Mouse (Mus musculus) spleen, postnatal 10 days (tissue): ENCODE results near the gene Alg2.

Source experiments
- DNase-seq, 2 experiments: peaks; one replicate each; pipeline ENCODE4 v3.0.0; 2021 to 2022; ENCODE audit warnings: low spot score in 2 of 2

Alg2 gene

GRCm38 (mm10) chr4:47473968-47474729, at the start of gene Alg2, which contains the start of gene Sec61b:
Alg2 (minus strand) TSS chr4:47474333.
Sec61b (plus strand) TSS chr4:47474658.
- peak; percentile 88 to 98 for DNase-seq

DNA sequence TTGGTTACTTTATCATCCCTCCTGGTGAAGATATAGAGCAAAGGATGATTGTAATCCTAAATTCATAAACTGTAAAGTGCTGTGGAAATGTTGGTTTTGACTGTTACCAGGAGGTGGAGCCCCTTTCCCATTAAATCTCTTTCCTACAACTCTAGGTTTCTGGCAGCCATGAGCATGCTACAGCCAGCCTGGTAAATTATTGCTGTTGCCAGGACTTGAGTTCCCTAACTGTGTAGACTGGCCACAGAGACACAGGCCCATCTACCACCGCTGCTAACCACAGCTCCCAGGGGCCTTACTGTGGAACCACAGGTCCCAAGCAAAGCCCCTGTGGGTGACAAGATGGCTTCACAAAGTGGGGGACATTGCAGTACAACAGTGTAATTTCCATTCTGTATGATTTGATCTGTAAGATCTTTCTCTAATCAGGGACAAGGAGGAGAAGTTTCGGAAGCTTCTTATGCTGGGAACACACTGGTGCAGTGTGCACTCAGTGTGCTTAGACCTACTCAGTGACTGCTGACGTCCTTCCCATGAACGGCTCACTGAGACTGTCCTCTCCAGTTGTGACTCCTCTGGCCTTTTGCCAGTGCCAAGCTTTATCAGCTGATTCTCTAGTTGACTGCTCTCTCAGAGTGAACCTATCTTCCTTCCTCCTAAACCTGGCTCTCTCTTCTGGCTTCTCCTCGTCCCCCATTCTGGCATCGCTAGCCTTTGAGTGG, 47.9 kb upstream of the Alg2 start:
- no peak for DNase-seq

- DNase-seq, result no peak
Measured at GRCm38 (mm10) chr4:47520076-47520475, 45.9 kb upstream of the Alg2 start.

DNA sequence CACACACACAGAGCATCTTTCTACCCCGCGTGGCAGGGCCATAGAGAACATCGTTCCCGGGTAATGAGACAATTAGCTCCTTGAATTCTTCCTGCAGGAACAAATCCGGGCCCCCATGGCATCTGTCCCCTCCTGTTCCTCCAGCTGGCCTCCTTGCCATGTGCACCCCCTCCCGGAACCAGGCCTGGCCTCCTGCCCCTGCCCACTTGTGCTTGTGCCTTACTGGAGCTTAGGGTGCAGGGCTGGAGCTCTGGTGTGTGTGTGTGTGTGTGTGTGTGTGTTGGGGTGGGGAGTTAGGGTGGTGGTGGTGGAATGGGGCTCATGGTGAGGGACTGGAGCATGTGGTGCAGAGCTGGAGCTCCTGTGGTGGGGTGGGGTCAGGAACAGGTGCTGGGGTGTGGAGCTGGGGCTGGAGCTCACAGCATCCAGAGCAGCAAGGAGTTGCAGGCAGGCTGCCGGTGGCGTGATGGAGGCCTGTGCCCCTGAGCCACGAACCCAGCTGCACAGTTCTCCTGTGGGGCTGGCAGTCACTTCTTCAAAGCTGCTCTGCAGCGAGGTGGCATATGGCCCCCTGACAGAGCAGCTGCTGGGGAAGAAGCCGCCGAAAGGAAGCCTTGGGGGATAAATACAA, 44.5 kb upstream of the Alg2 start:
- no peak for DNase-seq

DNA sequence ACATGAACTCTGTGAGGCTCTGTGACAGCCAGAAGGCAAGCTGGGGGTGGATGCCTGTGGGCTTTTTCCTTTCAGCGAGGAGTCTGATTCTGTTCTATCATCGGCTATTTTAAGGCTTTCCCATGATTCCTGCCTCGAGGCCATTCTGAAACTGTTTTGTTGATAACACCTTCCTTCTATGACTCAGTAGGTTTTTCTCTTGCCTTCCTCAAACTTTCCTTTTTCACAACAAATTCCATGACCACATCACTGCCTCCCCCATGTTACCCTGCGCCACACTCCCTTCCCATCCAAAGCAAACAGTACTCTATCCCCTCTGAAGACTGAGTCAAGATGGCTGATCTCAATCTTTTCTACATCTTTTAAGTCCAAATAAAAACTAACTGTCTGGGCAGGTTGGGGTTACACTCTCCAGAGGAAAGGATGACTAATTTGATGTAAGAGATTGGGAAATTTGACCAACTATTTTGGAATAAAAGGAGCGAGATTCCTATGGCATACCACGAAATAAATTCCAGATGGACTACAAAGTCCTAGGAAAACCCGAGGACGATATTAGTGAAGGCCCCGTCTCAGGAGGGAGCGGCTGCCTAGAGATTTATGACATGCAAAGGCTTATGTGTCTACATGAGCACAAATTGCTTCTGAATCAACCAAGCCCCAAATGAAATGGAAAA, 30.8 kb upstream of the Alg2 start:
- no peak for DNase-seq

DNA sequence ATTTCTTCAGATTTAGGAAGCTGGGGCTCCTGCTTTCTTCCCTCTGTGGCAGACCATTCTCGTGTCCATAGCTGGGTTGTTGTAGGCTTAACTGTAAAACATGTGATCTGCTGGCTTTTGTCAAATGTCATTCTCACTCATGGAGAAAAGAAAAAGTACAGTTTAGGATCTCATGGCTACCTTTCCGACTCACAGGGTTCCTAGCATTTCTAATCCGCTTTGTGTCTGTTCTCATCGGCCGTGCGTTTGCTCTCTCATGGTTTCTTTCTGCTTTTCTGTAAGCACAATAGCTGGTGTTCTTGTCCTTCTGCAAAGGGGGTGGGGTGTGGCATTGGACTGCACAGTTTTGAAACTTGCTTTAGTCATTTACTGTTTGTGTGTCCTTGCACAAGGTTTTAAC, 28.9 kb upstream of the Alg2 start:
- DNase-seq, result no peak

- DNase-seq, result peak; percentile 18 to 37
Measured at GRCm38 (mm10) chr4:47502546-47502971, 28.4 kb upstream of the Alg2 start.

DNA sequence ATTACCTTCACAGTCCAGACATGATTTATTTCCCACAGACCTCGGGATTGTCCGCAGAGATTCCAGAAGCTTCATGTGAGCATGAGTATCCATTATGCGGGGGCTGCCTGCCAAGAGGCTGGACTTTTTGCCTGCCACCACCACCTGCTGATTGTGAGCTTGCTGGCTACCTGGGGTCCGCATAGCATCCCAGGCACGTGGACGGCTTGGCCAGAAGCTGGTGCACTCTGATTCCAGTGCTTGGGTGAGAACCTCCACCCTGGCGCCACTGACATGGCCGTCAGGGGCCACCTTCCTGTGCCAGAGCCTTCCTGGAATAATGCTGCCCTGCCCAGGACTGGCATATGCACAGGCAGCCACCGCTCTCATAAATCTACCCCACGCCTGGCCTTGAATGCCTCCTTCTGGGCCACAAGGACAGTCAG, 25.0 kb upstream of the Alg2 start:
- no peak for DNase-seq

DNA sequence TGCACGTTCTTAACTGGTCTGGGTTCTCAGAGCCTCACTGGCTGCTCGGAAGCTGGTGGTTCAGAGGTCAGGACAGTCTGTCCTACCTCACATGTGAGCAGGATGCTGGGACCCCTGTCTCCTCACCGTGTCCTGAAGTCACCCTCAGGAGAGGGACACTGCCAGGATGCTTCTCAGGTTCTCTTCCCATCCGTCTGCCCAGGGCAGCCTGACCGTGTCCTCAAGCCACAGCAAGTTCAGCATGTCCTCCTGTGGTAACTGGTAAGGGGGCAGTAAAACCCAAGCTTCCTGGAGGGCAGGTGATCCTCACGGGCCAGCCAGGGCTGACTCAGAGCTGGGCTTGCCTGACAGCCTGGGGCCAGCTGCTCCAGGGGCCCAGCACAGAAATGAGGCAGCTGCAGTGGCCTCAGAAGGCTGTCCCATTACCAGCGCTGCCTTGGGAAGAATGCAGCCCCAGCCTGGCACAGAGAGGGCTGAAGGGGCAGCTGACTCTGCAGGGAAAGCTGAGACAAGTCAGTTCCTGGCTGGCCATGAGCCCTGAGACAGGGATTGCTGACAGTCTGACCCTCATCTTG, 23.8 kb upstream of the Alg2 start:
- no peak for DNase-seq

- no peak for DNase-seq
Measured at GRCm38 (mm10) chr4:47494686-47495085, 20.6 kb upstream of the Alg2 start.

DNA sequence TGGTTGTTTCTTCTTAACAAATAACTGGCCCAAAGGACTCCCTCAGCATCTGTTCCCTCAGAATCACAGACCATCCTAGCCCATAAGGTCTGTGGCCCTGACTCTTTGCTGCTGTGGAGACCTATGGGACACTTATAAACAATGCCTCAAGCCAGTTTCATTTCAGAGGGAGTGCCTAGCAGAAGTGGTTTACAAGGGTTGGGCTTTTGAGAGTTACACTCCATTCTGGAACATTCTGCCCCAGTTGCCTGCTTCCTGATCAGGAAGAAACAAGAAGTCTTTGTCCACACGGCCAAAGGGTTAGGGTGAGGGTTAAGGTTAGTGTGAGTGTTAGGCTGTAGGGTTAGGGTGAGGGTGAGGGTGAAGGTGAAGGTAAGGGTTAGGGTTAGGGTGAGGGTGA, 20.0 kb upstream of the Alg2 start:
- no peak for DNase-seq

- no peak for DNase-seq
Measured at GRCm38 (mm10) chr4:47493456-47493855, 19.3 kb upstream of the Alg2 start.

GRCm38 (mm10) chr4:47492311-47493086, 18.4 kb upstream of the Alg2 start:
- DNase-seq, result no peak

DNA sequence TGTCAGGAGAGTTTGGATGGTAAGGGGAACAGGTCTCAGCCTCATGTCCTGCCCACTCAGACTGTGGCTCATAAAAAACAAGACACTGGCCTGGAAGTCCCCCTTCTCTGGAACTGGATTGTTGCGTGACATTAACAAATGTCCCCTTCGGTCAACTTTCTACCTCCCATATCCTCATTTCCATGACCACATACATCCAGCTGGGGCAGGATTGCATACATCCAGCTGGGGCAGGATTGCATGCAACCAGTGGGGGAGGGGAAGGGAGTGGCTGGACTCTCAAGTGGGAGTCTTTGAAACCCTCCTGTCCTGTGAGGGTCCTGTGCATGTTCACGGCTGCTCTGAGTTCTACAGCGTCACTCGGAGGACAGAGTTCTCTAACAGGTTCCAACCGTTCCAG, 17.1 kb upstream of the Alg2 start:
- no peak for DNase-seq

- DNase-seq, result no peak
Measured at GRCm38 (mm10) chr4:47480576-47480975, 6.4 kb upstream of the Alg2 start.

DNA sequence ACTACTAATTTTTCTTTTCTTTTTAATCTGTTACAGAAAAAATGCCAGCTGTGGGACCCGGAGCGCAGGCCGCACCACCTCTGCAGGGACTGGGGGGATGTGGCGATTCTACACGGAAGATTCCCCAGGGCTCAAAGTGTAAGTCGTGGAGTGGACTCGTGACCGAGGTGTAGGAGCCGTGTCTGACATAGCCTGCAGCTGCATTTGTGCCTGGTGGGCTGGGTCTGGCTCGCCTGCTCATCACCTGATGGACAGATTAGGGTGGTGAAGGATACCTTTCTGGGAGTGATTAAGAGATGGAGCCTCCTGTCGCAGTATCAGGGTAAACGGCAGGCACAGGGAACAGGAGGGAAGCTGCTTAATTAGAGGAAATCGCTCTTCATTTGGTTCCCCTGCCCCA, 6.0 kb upstream of the Alg2 start:
- no peak for DNase-seq

DNA sequence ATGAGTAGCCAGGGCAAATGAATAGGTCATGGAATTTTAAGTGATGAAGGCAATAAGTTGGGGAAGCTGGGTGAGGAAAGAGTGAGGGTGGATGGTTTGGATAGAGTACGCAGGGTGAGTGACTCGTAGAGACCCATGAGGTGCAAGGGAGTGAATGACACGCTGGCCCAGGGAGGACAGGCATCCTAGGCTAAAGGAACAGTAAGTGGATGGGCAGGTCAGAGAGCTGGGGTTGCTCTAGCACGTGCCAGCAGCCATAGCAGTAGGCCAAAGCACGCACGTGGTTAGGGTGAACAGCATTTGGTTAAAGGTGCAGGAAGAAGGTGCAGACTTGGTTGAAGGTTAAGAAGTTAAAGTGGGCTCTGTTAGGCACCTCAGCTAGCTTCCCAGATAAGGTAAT, 3.4 kb upstream of the Alg2 start:
- DNase-seq, result no peak

- peak in 1 of 2 experiments; percentile 24 for DNase-seq
Measured at GRCm38 (mm10) chr4:47474730-47475643, 854 bp upstream of the Alg2 start.

DNA sequence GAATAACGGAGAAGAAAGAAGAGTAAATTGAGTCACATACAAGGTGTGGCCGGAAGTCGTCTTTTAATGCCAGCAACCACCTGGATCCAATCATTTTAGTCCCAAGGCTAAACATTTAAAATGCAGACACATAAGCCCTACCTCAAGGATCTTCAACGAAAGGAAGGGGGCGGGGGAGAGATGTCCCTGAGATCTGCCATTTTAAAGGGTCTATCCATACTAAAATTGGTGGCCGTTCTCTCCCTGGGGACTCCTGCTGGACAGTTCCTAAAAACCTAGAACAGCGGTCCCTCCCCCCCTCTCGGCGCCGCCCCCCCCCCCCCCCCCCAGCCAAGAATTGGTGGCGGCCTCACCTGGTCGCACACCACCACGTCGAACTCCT, 556 bp downstream of the Alg2 start:
- DNase-seq, result no peak

GRCm38 (mm10) chr4:47467196-47467595, 6.9 kb downstream of the Alg2 start:
- no peak for DNase-seq
